Mouse (Mus musculus) spleen, postnatal 14 days (tissue): ENCODE results near the gene Boll.

ENCODE experiments used
- DNase-seq, 2 experiments: peaks; one replicate each; pipeline ENCODE4 v3.0.0; 2021 to 2022; ENCODE audit warnings: low spot score in 2 of 2

Boll gene

GRCm38 (mm10) chr1:55238496-55238895 lies 124.8 kb downstream of the Boll start:
- DNase-seq, result no peak

GRCm38 (mm10) chr1:55237643-55238161 lies 125.6 kb downstream of the Boll start:
- peak in 1 of 2 experiments; percentile 19 for DNase-seq

GRCm38 (mm10) chr1:55236890-55237642 lies 126.2 kb downstream of the Boll start, which contains the start of gene Mars2:
Gene Mars2, plus strand, starts transcription at chr1:55237177.
- peak; percentile 90 to 93 for DNase-seq

- no peak for DNase-seq
These were observed 126.8 kb downstream of the Boll start for GRCm38 (mm10) chr1:55236487-55236886.

- DNase-seq, result no peak
These were observed 128.3 kb downstream of the Boll start for GRCm38 (mm10) chr1:55234910-55235520.

GRCm38 (mm10) chr1:55228256-55228884 lies 134.9 kb downstream of the Boll start:
- DNase-seq, result no peak

GRCm38 (mm10) chr1:55227376-55227775 lies 135.9 kb downstream of the Boll start:
- DNase-seq, result no peak

GRCm38 (mm10) chr1:55226011-55226857 lies 137.0 kb downstream of the Boll start, which contains the start of gene Rftn2:
Gene Rftn2, minus strand, starts transcription at chr1:55226782.
- DNase-seq, result no peak

GRCm38 (mm10) chr1:55225398-55225797 lies 137.9 kb downstream of the Boll start:
- DNase-seq, result no peak

- DNase-seq, result no peak
These were observed 139.2 kb downstream of the Boll start for GRCm38 (mm10) chr1:55224111-55224510.

GRCm38 (mm10) chr1:55223026-55223425 lies 140.2 kb downstream of the Boll start:
- DNase-seq, result no peak

- no peak for DNase-seq
These were observed 141.9 kb downstream of the Boll start for GRCm38 (mm10) chr1:55221352-55221751.

GRCm38 (mm10) chr1:55217191-55217590 lies 146.1 kb downstream of the Boll start:
- no peak for DNase-seq

- peak; percentile 35 to 55 for DNase-seq
These were observed 148.0 kb downstream of the Boll start for GRCm38 (mm10) chr1:55215185-55215813.

- DNase-seq, result no peak
These were observed 149.3 kb downstream of the Boll start for GRCm38 (mm10) chr1:55213936-55214335.

GRCm38 (mm10) chr1:55213475-55213874 lies 149.8 kb downstream of the Boll start:
- DNase-seq, result no peak

GRCm38 (mm10) chr1:55212771-55213170 lies 150.5 kb downstream of the Boll start:
- no peak for DNase-seq

GRCm38 (mm10) chr1:55211081-55211480 lies 152.2 kb downstream of the Boll start:
- DNase-seq, result no peak

- peak in 1 of 2 experiments; percentile 33 for DNase-seq
These were observed 152.9 kb downstream of the Boll start for GRCm38 (mm10) chr1:55210202-55210965.

- no peak for DNase-seq
These were observed 154.6 kb downstream of the Boll start for GRCm38 (mm10) chr1:55208500-55209140.
